Mouse (Mus musculus) heart, embryonic 14.5 days (tissue): ENCODE results near the gene Ppard. TPM values are rescaled to one million over a fixed set of nuclear protein-coding genes. Genes with fewer than 3 reads are reported as not detected.

Source experiments
- ATAC-seq: fragments of 200-750 bp; cut with Nextera tagmentation; 2 replicates; pipeline ENCODE4 v1.8.0; 2017; ENCODE audit warnings: low read depth, moderate TSS enrichment; ENCODE audit not compliant: insufficient number of reproducible peaks, insufficient read depth, low FRiP score
- H3K27ac ChIP-seq, 2 experiments: fragments of 200-500 bp in 1 of 2; fragments of 300-500 bp in 1 of 2; sonication (generic) in 1 of 2; replicated peaks in 1 of 2; 2 replicates each; pipeline ENCODE4 v1.5.1; 2012 to 2014; ENCODE audit warnings: low read depth in 2 of 2, low read length in 2 of 2, control low read depth in 1 of 2, mild to moderate bottlenecking in 1 of 2, mixed read lengths in 1 of 2; ENCODE audit not compliant: control insufficient read depth in 1 of 2, insufficient read depth in 1 of 2
- H3K27me3 ChIP-seq: fragments of 300-500 bp; sonication (generic); 2 replicates; pipeline ENCODE4 v1.6.1; 2014; ENCODE audit warnings: mild to moderate bottlenecking, low read length, control low read depth; ENCODE audit not compliant: control insufficient read depth, insufficient read depth
- H3K36me3 ChIP-seq: fragments of 300-500 bp; sonication (generic); 2 replicates; pipeline ENCODE4 v1.6.1; 2014; ENCODE audit warnings: mild to moderate bottlenecking, control low read depth, low read length, mixed read lengths; ENCODE audit not compliant: control insufficient read depth, insufficient read depth
- H3K4me1 ChIP-seq, 2 experiments: fragments of 200-500 bp in 1 of 2; fragments of 300-500 bp in 1 of 2; sonication (generic) in 1 of 2; 2 replicates each; pipeline ENCODE4 v1.6.1; 2012 to 2014; ENCODE audit warnings: low read length in 2 of 2, control low read depth in 1 of 2, mixed read lengths in 1 of 2; ENCODE audit not compliant: control insufficient read depth in 2 of 2, insufficient read depth in 2 of 2
- H3K4me2 ChIP-seq: fragments of 300-500 bp; sonication (generic); 2 replicates; pipeline ENCODE4 v1.6.1; 2014; ENCODE audit warnings: mild to moderate bottlenecking, low read length
- H3K4me3 ChIP-seq, 2 experiments: fragments of 200-500 bp in 1 of 2; fragments of 300-500 bp in 1 of 2; sonication (generic) in 1 of 2; 2 replicates each; pipeline ENCODE4 v1.5.1; 2012 to 2014; ENCODE audit warnings: low read length in 2 of 2, mild to moderate bottlenecking in 2 of 2, control low read depth in 1 of 2, low read depth in 1 of 2, moderate library complexity in 1 of 2; ENCODE audit not compliant: control insufficient read depth in 1 of 2, insufficient read depth in 1 of 2
- H3K9ac ChIP-seq: fragments of 300-500 bp; sonication (generic); 2 replicates; pipeline ENCODE4 v1.6.1; 2014; ENCODE audit warnings: mild to moderate bottlenecking, low read length
- H3K9me3 ChIP-seq: fragments of 300-500 bp; sonication (generic); 2 replicates; pipeline ENCODE4 v1.6.1; 2016; ENCODE audit warnings: low read length, control low read depth; ENCODE audit not compliant: control insufficient read depth
- WGBS: fragments of 180-500 bp; shearing (Covaris S2); extraction: QIAGEN DNeasy Blood & Tissue Kit; methylation state at CpG from one replicate; pipeline ENCODE4 v1.1.7; 2014; 5-methylcytosine and 5-hydroxymethylcytosine counted together
- polyA plus RNA-seq: library from polyadenylated mRNA; unstranded; fragments of >200 nt; fragmentation: Nextera tagmentation; extraction: Ambion mirVana; gene quantifications from 2 replicates; pipeline ENCODE4 v1.2.1, GENCODE M21; 2014

Ppard gene
- polyA plus RNA-seq, 1 experiment from 2014 or later, result 2.2 TPM

DNA sequence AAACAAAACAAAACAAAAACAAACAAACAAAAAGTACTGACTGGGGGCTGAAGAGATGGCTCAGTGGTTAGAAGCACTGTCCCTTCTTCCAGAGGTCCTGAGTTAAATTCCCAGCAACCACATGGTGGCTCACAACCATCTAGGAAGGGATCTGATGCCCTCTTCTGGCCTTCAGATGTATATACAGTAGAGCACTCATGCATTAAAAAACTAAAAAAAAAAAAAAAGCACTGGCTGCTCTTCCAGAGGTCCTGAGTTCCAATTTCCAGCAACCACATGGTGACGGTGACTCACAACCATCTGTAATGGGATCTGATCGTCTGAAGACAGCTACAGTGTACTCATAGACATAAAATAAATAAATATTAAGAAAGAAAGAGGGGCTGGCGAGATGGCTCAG is 78.3 kb downstream of the Ppard start:
- no peak overlapping the region for H3K4me3 ChIP-seq
- 74% methylated on average over 3 of the region's 3 CpGs for WGBS
- no peak for ATAC-seq
- no peak overlapping the region for H3K9ac ChIP-seq
- no peaks in the 10 kb centered on the region for H3K9me3 ChIP-seq
- H3K27ac ChIP-seq, result no peak overlapping the region
- H3K4me1 ChIP-seq, result peaks cover 7 to 22% of the 10 kb centered on the region in 2 experiments
- H3K27me3 ChIP-seq, result no peaks in the 10 kb centered on the region
- H3K36me3 ChIP-seq, result peaks cover 2% of the 10 kb centered on the region
- no peak overlapping the region for H3K4me2 ChIP-seq

DNA sequence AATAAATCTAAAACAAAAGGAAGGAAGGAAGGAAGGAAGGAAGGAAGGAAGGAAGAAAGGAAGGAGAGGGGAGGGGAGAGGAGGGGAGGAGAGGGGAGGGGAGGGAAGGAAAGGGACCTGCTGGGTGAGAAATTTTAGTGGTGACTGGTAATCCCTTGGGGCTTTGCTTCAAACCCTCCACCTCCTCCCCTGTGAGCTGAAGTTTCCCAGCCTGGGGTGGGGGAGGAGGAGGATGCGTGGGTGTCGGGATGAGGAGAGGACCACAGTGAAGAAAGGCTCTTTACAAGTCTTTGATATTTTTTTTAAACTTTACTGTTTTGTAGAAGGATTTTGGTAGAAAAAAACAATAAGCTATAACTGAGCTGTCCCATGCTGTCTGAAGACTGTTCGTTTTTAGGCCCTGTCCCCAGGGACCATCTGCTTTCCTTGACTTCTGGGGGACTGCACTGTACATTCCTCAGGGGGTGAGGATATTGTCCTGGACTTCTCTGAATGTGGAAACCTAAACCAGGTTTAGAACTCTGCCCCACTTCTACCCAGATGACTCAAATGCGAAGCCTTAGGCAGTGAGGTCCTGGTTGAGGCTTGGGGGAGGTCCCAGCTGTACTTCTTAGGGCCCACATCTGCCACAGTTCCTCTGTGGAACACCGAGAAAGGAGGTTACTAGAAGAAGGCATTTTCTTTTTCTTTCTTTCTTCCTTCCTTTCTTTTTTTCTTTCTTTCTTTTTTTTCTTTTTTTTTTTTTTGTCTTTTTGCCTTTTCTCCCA is 79.0 kb downstream of the Ppard start:
- H3K4me2 ChIP-seq, result no peak overlapping the region
- no peak for ATAC-seq
- peaks cover 9% of the 10 kb centered on the region for H3K36me3 ChIP-seq
- peaks cover 7 to 22% of the 10 kb centered on the region in 2 experiments for H3K4me1 ChIP-seq
- H3K9ac ChIP-seq, result no peak overlapping the region
- H3K4me3 ChIP-seq, result no peak overlapping the region
- no peaks in the 10 kb centered on the region for H3K27me3 ChIP-seq
- no peak overlapping the region for H3K27ac ChIP-seq
- WGBS, result 82% methylated on average over 5 of the region's 5 CpGs
- H3K9me3 ChIP-seq, result no peaks in the 10 kb centered on the region

- WGBS, result 22% methylated on average over 17 of the region's 17 CpGs
Observed at GRCm38 (mm10) chr17:28312232-28313211, 80.0 kb downstream of the Ppard start.

DNA sequence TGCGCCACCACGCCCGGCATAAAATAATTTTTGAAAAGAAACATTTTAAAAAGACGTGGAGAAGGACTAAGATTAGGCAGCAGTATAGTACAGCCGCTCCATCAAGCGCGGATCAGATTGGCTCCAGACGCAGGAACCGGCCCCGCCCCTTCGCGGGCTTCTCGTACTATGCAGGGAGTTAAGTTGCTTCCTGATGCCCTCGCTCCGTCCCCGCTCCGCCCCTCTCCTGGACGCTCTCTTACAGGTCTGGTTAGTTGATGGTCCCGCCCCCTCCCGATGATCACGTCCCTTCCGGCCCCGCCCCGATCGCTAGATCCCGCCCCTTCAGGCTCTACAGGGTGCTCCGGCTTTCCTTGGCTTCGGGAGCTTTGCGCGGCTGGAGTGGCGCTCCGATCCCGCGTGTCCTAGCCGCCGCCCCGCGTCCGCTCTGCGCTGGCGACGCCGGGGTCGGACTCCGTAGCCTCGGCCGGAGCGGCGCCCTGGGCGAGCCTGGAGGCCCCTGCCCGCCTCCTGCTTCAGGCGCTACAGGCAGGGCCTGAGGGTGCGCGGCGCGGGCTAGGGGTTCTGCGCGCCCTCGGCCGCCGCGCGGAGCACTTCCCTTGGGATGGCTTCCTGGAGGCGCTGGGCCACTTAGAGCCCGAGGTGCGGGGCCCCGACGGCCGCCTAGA is 80.8 kb downstream of the Ppard start, which contains the start of gene Fance:
TSS of gene Fance (plus strand) at position 308 of the 668 bp plus-strand sequence.
- Histone ChIP-seq H3K4me2 (peak within 1 kb of the TSS; percentile 87), H3K27ac (peak within 1 kb of the TSS; percentile 76 to 89), H3K27me3 (no peaks in the 10 kb centered on the region), H3K9me3 (no peaks in the 10 kb centered on the region), H3K36me3 (peaks cover 27% of the 10 kb centered on the region), H3K4me1 (peaks cover 6 to 20% of the 10 kb centered on the region in 2 experiments), H3K4me3 (peak within 1 kb of the TSS; percentile 85 to 86), H3K9ac (peak within 1 kb of the TSS; percentile 95)
- peak; percentile 96 for ATAC-seq
- WGBS, result under 1% methylated on average over 69 of the region's 69 CpGs

More at GRCm38 (mm10) chr17:28312232-28313211, 80.0 kb downstream of the Ppard start:
- Histone ChIP-seq H3K36me3 (peaks cover 19% of the 10 kb centered on the region), H3K9me3 (no peaks in the 10 kb centered on the region), H3K4me2 (peak overlapping the region; percentile 59), H3K27me3 (no peaks in the 10 kb centered on the region), H3K27ac (peak overlapping the region in 1 of 2 experiments; percentile 37; a peak in 1 of 4 replicates), H3K4me3 (peak overlapping the region; percentile 41 to 86), H3K4me1 (peaks cover 7 to 22% of the 10 kb centered on the region in 2 experiments), H3K9ac (peak overlapping the region; percentile 50)
- ATAC-seq, result no peak

DNA sequence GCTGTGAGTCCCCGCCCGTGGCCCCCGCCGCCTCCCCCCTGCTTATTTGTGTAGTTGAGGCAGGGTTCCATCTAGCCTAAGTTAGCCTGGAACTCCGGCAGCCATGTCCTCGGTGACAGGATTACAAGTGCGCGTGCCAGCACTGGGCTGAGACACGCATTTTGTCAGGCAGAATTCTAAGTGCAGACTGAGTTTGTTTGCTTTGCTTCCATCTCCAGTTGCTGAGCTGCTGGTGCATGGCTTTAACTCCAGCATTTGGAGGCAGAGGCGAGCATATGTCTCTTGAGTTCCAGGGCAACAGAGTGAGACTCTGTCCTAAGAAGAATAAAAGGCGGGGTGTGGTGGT is 81.4 kb downstream of the Ppard start:
- H3K27ac ChIP-seq, result peak overlapping the region in 1 of 2 experiments; percentile 89; a peak in 2 of 4 replicates
- ATAC-seq, result peak; percentile 9; the same call in 1 of the 2 replicates
- H3K4me2 ChIP-seq, result peak overlapping the region; percentile 87
- H3K36me3 ChIP-seq, result peaks cover 32% of the 10 kb centered on the region
- H3K9ac ChIP-seq, result peak overlapping the region; percentile 95
- under 1% methylated on average over 11 of the region's 11 CpGs for WGBS
- no peaks in the 10 kb centered on the region for H3K9me3 ChIP-seq
- H3K27me3 ChIP-seq, result no peaks in the 10 kb centered on the region
- peak overlapping the region; percentile 85 to 86 for H3K4me3 ChIP-seq
- peaks cover 2 to 16% of the 10 kb centered on the region in 2 experiments; a peak in 3 of 4 replicates for H3K4me1 ChIP-seq

GRCm38 (mm10) chr17:28315611-28316160 is 83.2 kb downstream of the Ppard start:
- no peaks in the 10 kb centered on the region for H3K27me3 ChIP-seq
- peaks cover 45% of the 10 kb centered on the region for H3K36me3 ChIP-seq
- no peaks in the 10 kb centered on the region for H3K9me3 ChIP-seq
- ATAC-seq, result no peak
- H3K4me2 ChIP-seq, result no peak overlapping the region
- H3K27ac ChIP-seq, result no peak overlapping the region
- WGBS, result 85% methylated on average over 20 of the region's 20 CpGs
- no peak overlapping the region for H3K9ac ChIP-seq
- H3K4me1 ChIP-seq, result peaks cover 2 to 16% of the 10 kb centered on the region in 2 experiments; a peak in 3 of 4 replicates
- H3K4me3 ChIP-seq, result no peak overlapping the region

DNA sequence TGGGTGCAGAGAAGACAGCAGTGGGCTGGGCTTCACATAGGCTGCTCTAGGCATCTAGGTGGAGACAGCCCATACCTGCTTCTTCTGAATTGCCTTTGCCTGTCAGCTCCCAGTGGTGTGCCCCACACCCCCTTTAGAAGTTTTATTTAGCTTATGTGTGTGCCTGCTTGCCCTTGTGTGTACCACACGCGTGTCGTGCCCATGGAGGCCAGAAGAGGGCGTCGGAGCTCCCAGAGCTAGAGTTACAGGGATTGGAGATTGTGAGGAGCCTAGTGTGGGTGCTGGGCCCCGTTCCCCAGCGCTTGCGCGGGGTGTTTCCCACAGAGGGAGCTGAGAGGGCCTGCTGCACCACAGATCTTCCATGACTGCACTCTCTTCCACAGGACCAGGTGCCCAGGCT is 84.0 kb downstream of the Ppard start:
- H3K4me1 ChIP-seq, result peaks cover 2 to 16% of the 10 kb centered on the region in 2 experiments; a peak in 3 of 4 replicates
- no peak for ATAC-seq
- no peaks in the 10 kb centered on the region for H3K27me3 ChIP-seq
- no peak overlapping the region for H3K9ac ChIP-seq
- H3K36me3 ChIP-seq, result peaks cover 53% of the 10 kb centered on the region
- H3K27ac ChIP-seq, result no peak overlapping the region
- no peak overlapping the region for H3K4me2 ChIP-seq
- WGBS, result 90% methylated on average over 9 of the region's 9 CpGs
- no peak overlapping the region for H3K4me3 ChIP-seq
- no peaks in the 10 kb centered on the region for H3K9me3 ChIP-seq
